Mouse (Mus musculus) gastrocnemius, adult 8-10 months (tissue): Measurements from ENCODE around the gene Vps45. TPM values are rescaled to one million over a fixed set of nuclear protein-coding genes. Genes with fewer than 3 reads are reported as not detected.
"Not testable (repeated sequence)": the region's sequence is repeated elsewhere in the genome, so short reads cannot be mapped to it uniquely, and the experiment has no call there.

Source experiments
- DNase-seq, 2 experiments: peaks; one replicate each; pipeline ENCODE4 v3.0.0; 2022; ENCODE audit warnings: low spot score in 2 of 2
- total RNA-seq, 4 experiments: library from RNA; stranded (reverse); gene quantifications; 2 replicates each; pipeline ENCODE4 v1.2.4; 2022

The Vps45 gene
- total RNA-seq, 4 experiments from 2014 or later = 11.3 to 16.8 (median 16.2) TPM

GRCm38 (mm10) chr3:95997203-95997721 lies 61.0 kb downstream of the Vps45 start:
- DNase-seq = no peak

- no peak for DNase-seq
These were observed 61.7 kb downstream of the Vps45 start for GRCm38 (mm10) chr3:95996451-95997073.

DNA sequence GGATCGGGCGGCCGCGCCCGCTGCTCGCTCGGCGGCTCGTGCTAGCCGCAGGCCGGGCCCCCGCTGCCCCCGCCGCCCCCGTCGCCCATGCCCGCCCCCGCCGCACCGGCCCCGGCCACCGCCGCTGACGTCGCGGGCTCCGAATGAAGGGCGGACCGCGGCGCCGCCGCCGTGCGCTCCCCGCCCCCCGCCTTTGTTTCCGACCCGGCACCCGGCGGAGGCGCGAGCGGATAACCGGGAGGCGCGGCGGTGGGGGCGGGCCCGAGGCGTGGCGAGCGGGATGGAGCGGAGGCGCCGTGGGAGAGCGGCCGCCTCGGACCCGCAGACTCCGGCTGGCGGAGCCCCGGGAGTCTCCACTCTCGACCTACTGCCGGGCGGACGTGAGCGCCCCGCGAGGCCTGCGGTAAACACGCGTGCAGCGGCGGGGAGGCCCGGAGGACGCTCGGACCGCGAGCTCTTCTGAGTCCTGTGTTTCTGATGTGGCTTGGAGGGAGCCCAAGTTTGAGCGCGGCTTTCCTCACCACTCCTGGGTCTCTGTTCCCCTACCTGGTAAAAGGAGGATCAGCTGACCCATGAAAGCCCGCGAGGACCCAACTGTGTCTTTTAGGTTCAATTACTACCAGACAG lies 62.4 kb downstream of the Vps45 start, which contains the start of gene Plekho1:
TSS of gene Plekho1 (minus strand) at position 200 of the 627 bp plus-strand sequence.
- no peak for DNase-seq

GRCm38 (mm10) chr3:95994975-95995801 lies 63.1 kb downstream of the Vps45 start:
- DNase-seq = no peak

DNA sequence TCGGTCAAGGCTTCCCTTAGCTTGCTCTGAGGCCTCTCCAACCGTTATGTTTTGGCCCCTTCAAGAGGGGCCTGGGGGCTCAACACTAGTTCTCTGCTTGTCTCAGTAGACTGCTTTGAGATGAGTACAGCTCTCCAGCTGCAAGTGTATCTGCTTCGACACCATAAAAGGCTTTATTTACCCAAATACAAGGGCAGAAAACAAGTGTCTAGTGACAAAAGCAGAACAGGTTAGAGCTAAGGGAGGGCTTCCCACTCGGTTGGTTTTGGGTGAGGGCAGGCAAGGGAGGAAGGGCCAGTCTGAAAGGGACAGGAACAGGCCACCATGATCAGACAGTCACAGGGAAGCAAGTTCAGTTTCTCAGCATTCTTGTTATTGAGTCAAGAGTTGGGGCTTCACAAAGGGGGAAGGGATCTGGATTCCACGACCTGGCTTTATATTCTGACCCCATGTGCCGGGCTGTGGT lies 63.9 kb downstream of the Vps45 start:
- DNase-seq = no peak

DNA sequence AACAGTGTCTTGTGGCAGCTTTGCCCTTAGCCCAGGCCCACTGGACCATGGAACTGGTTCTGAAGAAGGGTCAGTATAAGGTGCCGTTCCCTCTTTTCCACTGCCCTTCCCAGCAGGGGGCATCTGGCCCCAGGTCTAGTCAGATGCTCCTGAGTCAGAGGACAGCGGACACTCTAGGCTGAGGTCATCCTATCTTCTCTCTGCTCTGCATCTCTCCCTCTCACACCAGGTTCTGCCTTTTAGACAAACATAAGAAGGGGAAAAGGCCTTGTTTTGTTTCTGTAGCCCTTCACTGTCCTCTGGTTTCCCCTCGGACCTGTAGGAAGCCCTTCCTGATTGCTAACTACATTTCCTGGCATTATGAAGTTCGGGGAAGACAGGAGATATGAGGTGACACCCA lies 64.4 kb downstream of the Vps45 start:
- DNase-seq = no peak

DNA sequence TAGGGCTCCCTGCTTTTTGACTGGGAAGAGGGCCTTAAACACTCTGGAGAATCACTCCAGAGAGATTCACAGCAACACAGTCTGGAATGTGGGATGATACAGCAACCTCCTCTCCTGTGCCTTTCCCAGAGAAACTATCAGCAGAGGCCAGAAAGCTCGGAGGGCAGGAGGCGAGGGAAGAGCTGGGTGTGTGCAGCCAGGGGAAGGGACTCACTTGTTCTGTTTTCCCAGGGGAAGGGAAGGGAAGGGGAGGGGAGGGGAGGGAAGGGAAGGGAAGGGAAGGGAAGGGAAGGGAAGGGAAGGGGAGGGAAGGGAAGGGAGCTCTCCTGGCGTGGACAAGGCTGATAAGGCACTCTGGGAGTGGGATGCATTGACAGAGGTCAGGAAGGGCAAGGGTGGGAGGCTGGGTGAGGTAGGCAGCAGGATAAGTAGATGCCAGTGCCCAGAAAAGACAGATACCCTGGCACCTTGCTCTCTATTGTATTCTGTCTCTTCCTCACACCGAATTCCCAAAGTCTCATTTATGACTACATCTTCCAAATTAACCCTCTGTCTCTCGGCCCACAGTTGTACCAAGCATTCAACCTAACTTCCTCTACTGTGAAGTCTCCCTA lies 65.2 kb downstream of the Vps45 start:
- no peak for DNase-seq

DNA sequence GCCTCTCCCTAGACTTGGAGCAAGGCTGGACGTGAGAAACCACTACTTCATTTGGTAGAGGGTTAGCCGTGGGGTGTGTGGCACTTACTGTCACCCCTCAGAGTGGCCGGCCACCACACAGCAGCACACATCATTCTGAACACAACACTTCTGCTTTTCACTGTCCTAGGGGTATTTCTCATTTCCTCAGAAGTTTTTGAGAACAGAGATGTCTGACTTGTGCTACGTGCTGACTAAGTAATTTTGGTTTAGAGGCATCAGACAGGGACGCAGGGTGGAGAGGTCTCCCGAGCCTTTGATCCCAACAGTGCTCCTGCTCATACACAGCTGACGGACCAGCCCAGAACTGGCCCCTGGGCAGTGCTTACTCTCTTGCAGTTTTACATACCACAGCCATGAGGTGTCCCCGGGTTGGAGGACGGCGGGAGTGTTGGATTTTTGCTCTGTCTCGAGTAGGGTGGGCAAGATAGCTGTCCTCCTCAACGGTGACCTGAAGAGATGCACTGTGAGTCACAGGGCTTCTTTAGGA lies 67.8 kb downstream of the Vps45 start:
- no peak for DNase-seq

DNA sequence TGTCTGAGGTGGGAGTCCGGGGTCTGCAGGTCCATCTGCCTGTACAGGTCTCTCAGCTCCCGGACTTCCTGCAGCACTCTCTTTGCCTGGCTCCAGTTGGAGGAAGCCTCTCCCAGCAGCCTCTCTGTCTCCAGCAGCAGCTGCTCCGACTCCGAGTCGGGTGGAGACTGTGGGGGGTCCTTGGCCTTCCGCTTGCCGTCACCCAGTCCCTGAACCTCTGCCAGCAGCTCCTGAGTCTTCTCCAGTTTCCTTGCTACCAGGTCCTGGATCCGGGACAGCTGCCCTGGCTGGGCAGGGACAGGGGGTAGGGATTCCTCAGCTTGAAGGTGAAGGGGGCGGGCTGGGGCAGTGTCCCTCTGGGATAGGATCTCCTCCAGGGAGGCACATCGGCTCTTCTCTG lies 69.3 kb downstream of the Vps45 start:
- DNase-seq = peak; percentile 46 to 65

DNA sequence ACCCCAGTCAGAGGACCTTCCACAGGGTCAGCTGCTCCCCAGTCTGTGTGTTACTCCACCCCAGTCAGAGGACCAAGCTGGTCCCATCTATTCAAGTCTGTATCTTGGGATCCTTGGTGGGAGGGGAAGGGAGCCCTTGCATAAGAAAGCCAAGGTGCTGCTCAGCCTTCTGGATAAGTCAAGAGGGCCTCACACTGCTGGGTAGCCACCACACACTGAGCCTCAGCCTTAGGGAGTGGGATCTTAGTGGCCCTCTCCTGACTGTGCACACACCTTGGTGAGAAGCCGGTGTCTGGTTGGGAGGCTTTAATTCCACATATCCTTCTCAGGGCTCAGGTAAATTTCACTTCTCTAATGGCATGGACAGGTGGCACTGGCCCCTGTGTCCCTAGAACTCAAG lies 70.1 kb downstream of the Vps45 start:
- DNase-seq = no peak

- no peak for DNase-seq
These were observed 70.7 kb downstream of the Vps45 start for GRCm38 (mm10) chr3:95987386-95988110.

DNA sequence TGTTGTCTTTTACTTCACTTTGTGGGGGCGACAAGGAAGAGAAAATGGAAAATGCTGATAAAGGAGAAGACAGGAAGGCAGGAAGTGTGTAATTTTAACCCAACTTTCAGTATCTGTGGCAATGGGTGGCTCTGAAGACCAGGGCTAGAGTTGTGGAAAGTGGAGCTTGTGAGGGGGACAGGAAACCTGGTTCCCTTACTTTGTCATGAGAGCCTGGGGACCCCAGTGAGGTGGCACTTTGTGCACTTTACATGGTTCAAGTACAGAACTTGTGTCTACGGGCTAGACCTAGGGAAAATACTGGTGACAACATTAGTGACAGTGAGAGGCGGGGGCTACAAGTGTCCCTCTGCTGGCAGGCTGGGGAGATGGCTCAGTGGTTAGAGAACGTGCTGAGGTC lies 71.3 kb downstream of the Vps45 start:
- no peak for DNase-seq

GRCm38 (mm10) chr3:95986001-95986622 lies 72.2 kb downstream of the Vps45 start:
- no peak for DNase-seq

- DNase-seq = peak in 1 of 2 experiments; percentile 40
These were observed 72.9 kb downstream of the Vps45 start for GRCm38 (mm10) chr3:95985209-95986000.

- DNase-seq = no peak
These were observed 76.1 kb downstream of the Vps45 start for GRCm38 (mm10) chr3:95982129-95982528.

DNA sequence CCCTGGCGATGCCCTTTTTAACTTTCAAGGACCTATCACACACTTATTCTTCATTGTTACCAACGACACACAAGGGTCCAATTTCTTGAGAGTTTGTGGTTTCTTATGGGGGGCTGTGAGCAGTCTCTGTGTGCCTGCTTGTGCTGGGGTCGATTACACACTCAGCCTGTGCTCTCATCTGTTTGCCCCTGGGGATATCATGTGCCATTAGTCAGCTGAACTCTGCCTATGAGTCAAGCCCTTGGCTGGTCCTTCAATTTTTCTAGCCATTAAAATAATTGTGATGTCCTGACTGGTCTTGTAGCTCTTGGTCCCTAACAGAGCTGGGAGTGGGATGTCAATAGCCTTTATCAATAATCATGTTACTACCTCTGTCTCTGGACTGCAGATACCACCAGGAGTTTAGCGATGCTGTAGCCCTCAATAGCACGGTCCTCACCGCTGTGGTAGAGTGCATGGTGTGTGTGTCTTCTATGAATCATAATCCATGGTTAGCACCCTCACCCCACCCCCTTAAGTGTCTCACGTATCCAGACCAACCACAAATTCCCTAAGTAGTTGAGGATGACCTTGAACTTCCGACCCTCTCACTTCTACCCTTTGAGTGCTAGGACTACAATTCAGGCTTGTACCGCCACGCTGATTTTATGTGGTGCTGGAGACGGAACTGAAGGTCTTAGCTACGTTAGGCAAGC lies 77.8 kb downstream of the Vps45 start:
- no peak for DNase-seq

- no peak for DNase-seq
These were observed 80.0 kb downstream of the Vps45 start for GRCm38 (mm10) chr3:95978265-95978664.

GRCm38 (mm10) chr3:95977587-95977986 lies 80.7 kb downstream of the Vps45 start:
- DNase-seq = not testable (repeated sequence)

DNA sequence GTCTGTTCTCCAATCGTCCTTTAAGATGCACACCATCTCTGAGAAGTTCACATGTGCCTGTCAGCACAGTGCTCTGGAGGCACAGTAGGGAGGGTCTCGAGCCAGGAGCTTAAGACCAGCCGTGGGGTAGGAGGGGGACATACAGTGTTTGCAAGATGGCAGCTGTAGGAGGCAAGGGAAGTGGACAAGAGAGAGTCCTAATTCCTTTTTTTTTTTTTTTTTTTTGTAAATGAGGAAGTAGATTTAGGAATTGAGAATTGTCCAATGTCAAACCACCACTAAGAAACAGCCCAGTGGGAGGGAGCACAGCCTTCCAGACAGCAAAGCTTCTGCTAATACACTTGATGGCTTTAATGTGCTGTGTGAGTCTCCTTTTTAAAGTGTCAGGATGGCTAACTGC lies 81.2 kb downstream of the Vps45 start:
- no peak for DNase-seq
